In genomic region chr11:6290883-6291282, GRCm38 (mm10) we compare ENCODE assay signal across 8 mouse cellular contexts. TPM values are rescaled to one million over a fixed set of nuclear protein-coding genes. Genes with fewer than 3 reads are reported as not detected.
DNase-seq lines count a peak whose midpoint lies in the region; ATAC-seq and TF ChIP-seq lines count a peak whose summit lies in the region.

No protein-coding gene starts in this region.

- H3K4me1 ChIP-seq in spleen, adult 2 months (ENCODE audit: control insufficient read depth, insufficient read depth, insufficient read length): peaks cover 2% of the 10 kb centered on the region
- peaks cover 17% of the 10 kb centered on the region for H3K4me1 ChIP-seq in forebrain, embryonic 10.5 days
- H3K4me1 ChIP-seq in limb, embryonic 10.5 days: peaks cover 9% of the 10 kb centered on the region; the same call in 1 of the 2 replicates
- H3K4me1 ChIP-seq in neural tube, embryonic 15.5 days: peaks cover 16% of the 10 kb centered on the region

- H3K4me2 ChIP-seq in neural tube, embryonic 15.5 days: peak overlapping the region; percentile 75

- H3K9me3 ChIP-seq in forebrain, embryonic 10.5 days: no peaks in the 10 kb centered on the region
- H3K9me3 ChIP-seq in limb, embryonic 10.5 days (replicated peaks): no peaks in the 10 kb centered on the region
- H3K9me3 ChIP-seq in neural tube, embryonic 15.5 days (replicated peaks): no peaks in the 10 kb centered on the region

- no peak for ATAC-seq in neural tube, embryonic 15.5 days (ENCODE audit: low FRiP score)
- ATAC-seq in monocyte, adult 5-6 weeks (replicated peaks; ENCODE audit: insufficient number of reproducible peaks, low FRiP score, low TSS enrichment, poor library complexity, severe bottlenecking): no peak

- H3K27me3 ChIP-seq in spleen, adult 2 months (ENCODE audit: control insufficient read depth, insufficient read depth, low read length): no peaks in the 10 kb centered on the region
- peaks cover 9% of the 10 kb centered on the region; the same call in 1 of the 2 replicates for H3K27me3 ChIP-seq in forebrain, embryonic 10.5 days (ENCODE audit: poor library complexity, severe bottlenecking)
- no peaks in the 10 kb centered on the region for H3K27me3 ChIP-seq in limb, embryonic 10.5 days (ENCODE audit: low read depth, poor library complexity, severe bottlenecking)
- H3K27me3 ChIP-seq in neural tube, embryonic 15.5 days (replicated peaks): no peaks in the 10 kb centered on the region

- 48% methylated on average over 3 of the region's 3 CpGs for WGBS in spleen, adult 2 months
- WGBS in forebrain, embryonic 10.5 days: 28% methylated on average over 3 of the region's 3 CpGs
- 24% methylated on average over 3 of the region's 3 CpGs for WGBS in limb, embryonic 10.5 days
- WGBS in neural tube, embryonic 15.5 days: 35% methylated on average over 3 of the region's 3 CpGs

- no peak for TF ChIP-seq POLR2A in spleen, adult 2 months (IDR thresholded peaks at IDR 0.05; ENCODE audit: low read depth, low read length)

- peak overlapping the region; percentile 62 for H3K9ac ChIP-seq in neural tube, embryonic 15.5 days (replicated peaks)

- peak overlapping the region; percentile 42; the same call in 1 of the 2 replicates for H3K27ac ChIP-seq in spleen, adult 2 months (ENCODE audit: insufficient read depth, low read length)
- H3K27ac ChIP-seq in forebrain, embryonic 10.5 days: peak overlapping the region; percentile 92
- H3K27ac ChIP-seq in limb, embryonic 10.5 days: peak overlapping the region; percentile 87
- peak overlapping the region; percentile 97 for H3K27ac ChIP-seq in neural tube, embryonic 15.5 days (replicated peaks)

- H3K36me3 ChIP-seq in spleen, adult 2 months (ENCODE audit: control insufficient read depth, insufficient read depth, low read length): no peaks in the 10 kb centered on the region
- H3K36me3 ChIP-seq in forebrain, embryonic 10.5 days (replicated peaks): no peaks in the 10 kb centered on the region
- H3K36me3 ChIP-seq in limb, embryonic 10.5 days: no peaks in the 10 kb centered on the region
- H3K36me3 ChIP-seq in neural tube, embryonic 15.5 days: no peaks in the 10 kb centered on the region

- no peak for TF ChIP-seq CTCF in spleen, adult 2 months (IDR thresholded peaks at IDR 0.05; ENCODE audit: extremely low read depth, insufficient read depth, insufficient read length, insufficient replicate concordance)

- peak overlapping the region; percentile 97; the same call in 1 of the 2 replicates for H3K4me3 ChIP-seq in spleen, adult 2 months (ENCODE audit: extremely low read depth, insufficient read depth, insufficient read length)
- peak overlapping the region; percentile 86 for H3K4me3 ChIP-seq in forebrain, embryonic 10.5 days
- peak overlapping the region; percentile 76 for H3K4me3 ChIP-seq in limb, embryonic 10.5 days
- H3K4me3 ChIP-seq in neural tube, embryonic 15.5 days (replicated peaks): peak overlapping the region; percentile 72

- DNase-seq in spleen, adult 2 months (ENCODE audit: low read depth in 1 of 2, low spot score in 2 of 2): no peak
- DNase-seq in spleen, postnatal 36 days (ENCODE audit: low spot score in 2 of 2): no peak
- no peak for DNase-seq in forebrain, embryonic 10.5 days (ENCODE audit: extremely low spot score, low spot score)
- no peak for DNase-seq in limb, embryonic 10.5 days (ENCODE audit: low spot score)
- DNase-seq in gastrocnemius, postnatal 10 days: no peak
- no peak for DNase-seq in ovary, postnatal 10 days (ENCODE audit: low spot score)

RNA-seq across cellular contexts. Expression of gene Ogdh, which starts 0.6 kb away (rescaled TPM):
- polyA plus RNA-seq in spleen, adult 2 months (2012; rRNA removed): 63.4 and 64.6 TPM in 2 replicates
- 112 and 115 TPM in 2 replicates for polyA plus RNA-seq in forebrain, embryonic 10.5 days (2016; fragmentation: Nextera tagmentation; extraction: Ambion mirVana)
- 115 and 122 TPM in 2 replicates for polyA plus RNA-seq in limb, embryonic 10.5 days (2016; fragmentation: Nextera tagmentation; extraction: Ambion mirVana)
- 129 and 135 TPM in 2 replicates for polyA plus RNA-seq in neural tube, embryonic 15.5 days (2015; fragmentation: Nextera tagmentation; extraction: Ambion mirVana)
- total RNA-seq in gastrocnemius, postnatal 10 days (2021): 100 to 1,000 TPM; 437 to 480 TPM
- 81.0 to 137 TPM (median 90.9 TPM) in 3 replicates for total RNA-seq in monocyte, adult 5-6 weeks (2017)

RNA-seq across cellular contexts. Expression of gene Tmed4, which starts 16.2 kb away (rescaled TPM):
- 45.7 and 54.5 TPM in 2 replicates for polyA plus RNA-seq in spleen, adult 2 months (2012; rRNA removed)
- polyA plus RNA-seq in forebrain, embryonic 10.5 days (2016; fragmentation: Nextera tagmentation; extraction: Ambion mirVana): 116 and 126 TPM in 2 replicates
- 100.0 and 105 TPM in 2 replicates for polyA plus RNA-seq in limb, embryonic 10.5 days (2016; fragmentation: Nextera tagmentation; extraction: Ambion mirVana)
- polyA plus RNA-seq in neural tube, embryonic 15.5 days (2015; fragmentation: Nextera tagmentation; extraction: Ambion mirVana): 110 and 114 TPM in 2 replicates
- 10 to 100 TPM; 63.9 to 64.0 TPM for total RNA-seq in gastrocnemius, postnatal 10 days (2021)
- total RNA-seq in monocyte, adult 5-6 weeks (2017): 21.0 to 35.8 TPM (median 33.1 TPM) in 3 replicates

RNA-seq across cellular contexts. Expression of gene Ddx56, which starts 23.3 kb away (rescaled TPM):
- polyA plus RNA-seq in spleen, adult 2 months (2012; rRNA removed): 17.4 and 19.5 TPM in 2 replicates
- 133 and 135 TPM in 2 replicates for polyA plus RNA-seq in forebrain, embryonic 10.5 days (2016; fragmentation: Nextera tagmentation; extraction: Ambion mirVana)
- polyA plus RNA-seq in limb, embryonic 10.5 days (2016; fragmentation: Nextera tagmentation; extraction: Ambion mirVana): 133 and 154 TPM in 2 replicates
- polyA plus RNA-seq in neural tube, embryonic 15.5 days (2015; fragmentation: Nextera tagmentation; extraction: Ambion mirVana): 70.7 and 77.2 TPM in 2 replicates
- 10 to 100 TPM; 28.6 to 29.5 TPM for total RNA-seq in gastrocnemius, postnatal 10 days (2021)
- 8.9 to 37.0 TPM (median 20.5 TPM) in 3 replicates for total RNA-seq in monocyte, adult 5-6 weeks (2017)

Comparison
In these comparisons a context has a peak if more than half of its experiments do, and no peak if none do; other contexts are left out.
1. H3K27ac ChIP-seq: peak in every context shown above with its lines; median percentile 97 in neural tube, embryonic 15.5 days; 92 in forebrain, embryonic 10.5 days; 87 in limb, embryonic 10.5 days; 42 in spleen, adult 2 months.